Mouse (Mus musculus) brown adipose tissue, adult 24 weeks (tissue): Measurements from ENCODE around the gene Ube2t. TPM values are rescaled to one million over a fixed set of nuclear protein-coding genes. Genes with fewer than 3 reads are reported as not detected.

ENCODE experiments used
- H3K27ac ChIP-seq: fragments of 200-500 bp; replicated peaks from 2 replicates; pipeline ENCODE4 v1.5.1; 2012; ENCODE audit warnings: low read depth, mild to moderate bottlenecking, low read length
- H3K4me1 ChIP-seq: fragments of 200-500 bp; 2 replicates; pipeline ENCODE4 v1.6.1; 2012; ENCODE audit warnings: low read length, mixed read lengths; ENCODE audit not compliant: control insufficient read depth, insufficient read depth, insufficient read length
- H3K4me3 ChIP-seq: fragments of 200-500 bp; 2 replicates; pipeline ENCODE4 v1.5.1; 2012; ENCODE audit warnings: low read depth, mild to moderate bottlenecking, low read length, moderate library complexity; ENCODE audit not compliant: insufficient read depth
- polyA plus RNA-seq: library from polyadenylated mRNA; stranded (reverse); fragments of >200 nt; gene quantifications from 2 replicates; pipeline ENCODE4 v1.2.4, GENCODE M21; 2012; ENCODE audit not compliant: missing spikeins, insufficient read depth, insufficient read length

The Ube2t gene
- polyA plus RNA-seq, 1 experiment, result not detected

DNA sequence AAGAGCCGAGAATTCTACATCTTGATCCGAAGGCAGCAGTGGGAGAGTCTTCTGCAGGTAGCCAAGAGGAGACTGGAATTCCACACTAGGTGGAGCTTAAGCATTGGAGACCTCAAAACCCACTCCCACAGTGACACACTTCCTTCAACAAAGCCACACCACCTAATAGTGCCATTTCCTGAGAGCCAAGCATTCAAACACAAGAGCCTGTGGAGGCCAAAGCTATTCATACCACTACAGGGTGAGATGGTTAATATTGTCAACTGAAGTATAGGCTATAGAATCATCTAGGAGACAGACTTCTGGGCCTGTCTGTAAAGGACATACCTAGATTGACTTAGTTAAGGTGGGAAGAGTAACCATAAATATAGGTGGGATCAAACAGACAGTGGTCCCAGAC is 3.1 kb downstream of the Ube2t start:
- Histone ChIP-seq H3K4me1 (no peaks in the 10 kb centered on the region), H3K4me3 (no peak overlapping the region), H3K27ac (no peak overlapping the region)

- Histone ChIP-seq H3K4me1 (no peaks in the 10 kb centered on the region), H3K27ac (no peak overlapping the region), H3K4me3 (no peak overlapping the region)
Measured at GRCm38 (mm10) chr1:134972920-134973319, 10.6 kb downstream of the Ube2t start.

DNA sequence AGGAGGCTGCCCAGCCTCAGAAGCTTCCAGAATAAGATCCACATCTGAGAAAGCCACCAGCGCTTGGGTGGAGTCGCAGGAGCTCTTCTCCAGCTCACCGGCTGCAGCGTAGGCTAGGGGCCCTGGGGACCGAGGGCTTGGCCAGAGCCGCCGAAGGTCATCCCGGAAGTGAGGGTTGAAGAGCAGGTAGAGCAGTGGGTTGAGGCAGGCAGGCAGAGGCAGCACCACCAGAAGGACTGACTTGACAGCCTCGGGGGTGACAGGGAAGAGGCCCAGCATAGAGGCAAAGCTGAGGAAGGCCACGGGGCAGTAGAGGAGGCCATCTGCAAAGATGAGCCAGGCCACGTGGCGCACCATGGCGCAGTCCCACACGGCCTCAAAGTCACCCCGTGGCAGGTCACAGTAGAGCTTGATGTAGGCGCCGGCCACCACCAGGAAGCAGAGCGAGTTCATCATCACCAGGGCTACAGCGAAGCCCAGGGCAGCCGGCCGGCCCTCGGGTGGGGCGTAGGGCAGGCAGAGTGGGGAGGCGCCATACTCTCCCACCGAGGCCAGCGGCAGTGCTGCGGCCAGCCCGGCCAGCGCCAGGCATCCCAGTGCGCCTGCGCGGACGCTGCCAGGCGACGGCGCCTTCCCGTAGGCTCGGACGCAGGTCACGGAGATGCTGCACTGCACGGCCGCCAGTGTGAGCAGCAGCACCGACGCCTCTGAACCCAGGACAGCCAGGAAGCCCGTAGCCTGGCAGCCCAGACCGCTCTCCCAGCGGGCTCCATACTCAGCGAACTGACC is 25.0 kb downstream of the Ube2t start:
- peak overlapping the region; percentile 32 for H3K4me3 ChIP-seq
- H3K27ac ChIP-seq, result no peak overlapping the region
- H3K4me1 ChIP-seq, result no peaks in the 10 kb centered on the region

- Histone ChIP-seq H3K4me1 (no peaks in the 10 kb centered on the region), H3K4me3 (peak overlapping the region; percentile 32)
Measured at GRCm38 (mm10) chr1:134987962-134988341, 25.6 kb downstream of the Ube2t start.

GRCm38 (mm10) chr1:134989372-134989771 is 27.0 kb downstream of the Ube2t start:
- H3K27ac ChIP-seq, result peak overlapping the region; percentile 69

More at GRCm38 (mm10) chr1:134987962-134988341, 25.6 kb downstream of the Ube2t start:
- H3K27ac ChIP-seq, result no peak overlapping the region

DNA sequence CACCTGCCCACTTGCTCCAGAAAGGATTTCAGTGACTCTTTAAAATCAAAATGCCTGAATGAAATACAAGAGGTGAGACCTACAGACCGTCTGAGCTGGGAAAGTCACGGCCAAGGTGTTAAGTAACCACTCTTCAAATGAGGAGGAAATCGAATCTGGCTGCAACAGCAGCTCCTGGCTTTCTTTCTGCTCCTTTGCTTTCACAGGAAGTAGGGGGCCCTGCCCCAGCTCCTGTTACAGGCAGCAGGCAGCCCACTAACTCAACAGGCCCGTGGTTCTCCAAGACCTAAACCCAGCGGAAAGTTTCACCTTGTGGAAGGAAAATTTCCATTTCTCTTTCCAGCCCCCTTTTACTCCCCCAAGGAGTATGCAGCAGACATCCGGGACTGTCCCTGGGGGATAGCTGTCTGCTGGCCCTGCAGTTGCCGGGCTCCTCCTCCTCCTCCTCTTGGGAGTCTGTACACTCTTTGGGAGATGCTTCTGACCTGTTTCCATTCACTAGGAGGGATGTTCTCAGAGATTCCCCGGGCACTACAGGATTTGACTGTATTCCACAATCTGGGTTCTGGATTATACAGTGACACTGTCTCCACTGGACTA is 29.8 kb downstream of the Ube2t start:
- Histone ChIP-seq H3K27ac (no peak overlapping the region), H3K4me3 (no peak overlapping the region), H3K4me1 (no peaks in the 10 kb centered on the region; the same call in 1 of the 2 replicates)

More at GRCm38 (mm10) chr1:134989372-134989771, 27.0 kb downstream of the Ube2t start:
- Histone ChIP-seq H3K4me3 (no peak overlapping the region), H3K4me1 (no peaks in the 10 kb centered on the region)

GRCm38 (mm10) chr1:134994739-134995138 is 32.4 kb downstream of the Ube2t start:
- Histone ChIP-seq H3K4me1 (no peaks in the 10 kb centered on the region; the same call in 1 of the 2 replicates), H3K27ac (no peak overlapping the region), H3K4me3 (no peak overlapping the region)

DNA sequence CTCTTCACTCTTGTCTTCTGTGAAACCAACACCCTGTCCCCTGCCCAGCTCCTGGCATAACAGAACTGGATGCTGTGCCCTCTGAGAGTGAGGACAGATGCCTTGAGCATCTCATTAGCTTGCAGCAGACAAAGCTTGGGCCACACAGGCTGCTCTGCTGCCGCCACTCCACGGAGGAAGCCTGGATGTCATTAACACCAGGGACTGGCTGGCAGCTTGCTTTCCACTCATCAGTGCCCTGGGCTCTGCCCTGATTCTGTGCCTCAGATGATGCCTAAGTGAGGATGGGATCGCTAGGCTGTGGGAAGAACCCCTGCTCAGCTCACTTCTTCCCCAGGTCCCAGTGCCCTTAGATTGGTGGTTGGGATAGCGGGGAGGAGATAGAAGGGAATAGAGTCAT is 33.1 kb downstream of the Ube2t start:
- H3K4me3 ChIP-seq, result no peak overlapping the region
- no peaks in the 10 kb centered on the region; the same call in 1 of the 2 replicates for H3K4me1 ChIP-seq
- no peak overlapping the region for H3K27ac ChIP-seq

- H3K4me1 ChIP-seq, result no peaks in the 10 kb centered on the region; the same call in 1 of the 2 replicates
- no peak overlapping the region for H3K27ac ChIP-seq
- H3K4me3 ChIP-seq, result no peak overlapping the region
Measured at GRCm38 (mm10) chr1:134995954-134996353, 33.6 kb downstream of the Ube2t start.

- H3K27ac ChIP-seq, result no peak overlapping the region
- no peak overlapping the region for H3K4me3 ChIP-seq
- H3K4me1 ChIP-seq, result no peaks in the 10 kb centered on the region; the same call in 1 of the 2 replicates
Measured at GRCm38 (mm10) chr1:134996471-134996870, 34.1 kb downstream of the Ube2t start.

DNA sequence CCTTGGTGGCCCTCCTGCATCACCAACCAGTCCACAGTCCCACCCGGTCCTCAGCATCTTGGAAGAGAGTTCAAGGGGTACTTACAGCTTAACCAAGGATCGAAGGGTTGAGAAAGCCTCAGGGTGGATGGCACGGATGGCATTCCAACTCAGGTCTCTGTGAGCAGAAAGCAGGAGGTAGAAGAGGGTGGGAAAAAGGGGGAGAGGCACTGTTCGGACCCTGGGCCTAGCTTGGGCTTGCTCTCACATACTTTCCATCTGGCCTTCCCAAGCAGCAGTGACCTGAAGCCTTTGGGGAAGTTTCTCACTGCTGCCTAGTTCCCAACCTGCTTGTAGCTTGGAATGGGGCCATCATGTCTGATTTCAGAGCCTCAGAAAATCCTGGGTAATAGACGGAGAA is 35.2 kb downstream of the Ube2t start:
- Histone ChIP-seq H3K4me3 (no peak overlapping the region), H3K27ac (no peak overlapping the region), H3K4me1 (no peaks in the 10 kb centered on the region; the same call in 1 of the 2 replicates)

DNA sequence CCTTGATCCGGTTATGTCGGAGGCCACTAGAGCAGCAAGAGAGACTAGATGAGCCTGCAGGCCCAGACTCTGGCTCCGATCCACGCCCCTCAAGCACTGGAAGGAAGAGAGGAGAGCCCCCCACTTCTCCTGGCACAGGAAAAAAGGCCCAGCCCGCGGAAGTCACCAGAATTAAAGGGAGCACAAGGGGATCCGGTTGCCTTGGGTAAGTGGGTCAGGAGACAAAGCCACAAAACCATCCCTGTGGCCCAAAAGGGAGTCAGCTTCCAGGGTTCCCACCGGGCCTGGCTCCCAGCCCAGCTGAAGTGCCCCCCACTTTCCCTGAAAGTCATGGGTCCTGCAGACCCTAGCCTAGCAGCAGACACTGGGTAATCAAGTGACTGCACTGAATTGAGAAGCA is 35.9 kb downstream of the Ube2t start:
- no peak overlapping the region for H3K27ac ChIP-seq
- H3K4me3 ChIP-seq, result no peak overlapping the region
- no peaks in the 10 kb centered on the region; the same call in 1 of the 2 replicates for H3K4me1 ChIP-seq

- H3K4me3 ChIP-seq, result no peak overlapping the region
- no peaks in the 10 kb centered on the region for H3K4me1 ChIP-seq
- H3K27ac ChIP-seq, result no peak overlapping the region
Measured at GRCm38 (mm10) chr1:135000527-135000926, 38.2 kb downstream of the Ube2t start.

- Histone ChIP-seq H3K4me1 (no peaks in the 10 kb centered on the region), H3K4me3 (no peak overlapping the region), H3K27ac (no peak overlapping the region)
Measured at GRCm38 (mm10) chr1:135003346-135003745, 41.0 kb downstream of the Ube2t start.

- H3K4me1 ChIP-seq, result no peaks in the 10 kb centered on the region
- H3K27ac ChIP-seq, result no peak overlapping the region
- H3K4me3 ChIP-seq, result no peak overlapping the region
Measured at GRCm38 (mm10) chr1:135005696-135006095, 43.3 kb downstream of the Ube2t start.

DNA sequence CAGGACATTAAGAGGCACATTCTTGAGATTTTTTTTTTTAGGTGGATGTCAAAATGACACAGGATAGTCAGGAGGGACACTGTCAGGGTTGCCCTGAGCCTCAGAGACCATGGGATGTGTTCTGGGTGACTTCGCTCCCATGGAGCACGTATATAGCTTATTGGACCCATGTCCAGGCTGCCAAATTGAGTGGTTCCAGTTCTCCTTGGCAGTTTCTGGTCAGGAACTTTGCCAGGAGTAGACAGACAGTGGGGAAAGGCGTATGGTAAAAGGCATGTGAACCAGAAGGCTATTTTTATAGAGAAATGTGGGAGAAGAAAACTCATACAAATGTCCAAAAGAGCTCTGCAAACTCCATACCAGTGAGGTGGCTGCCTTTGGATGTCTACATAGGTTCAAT is 47.5 kb downstream of the Ube2t start:
- no peak overlapping the region for H3K4me3 ChIP-seq
- no peaks in the 10 kb centered on the region for H3K4me1 ChIP-seq
- H3K27ac ChIP-seq, result no peak overlapping the region
